Mouse (Mus musculus): ENCODE results near the gene Plcl1.

The Plcl1 gene

GRCm38 (mm10) chr1:55405272-55406022, at the start of gene Plcl1:
Gene Plcl1, plus strand, starts transcription at chr1:55405921.
- peak; percentile 98 for DNase-seq

GRCm38 (mm10) chr1:55362634-55363033, 43.1 kb upstream of the Plcl1 start:
- no peak for DNase-seq

- DNase-seq = peak; percentile 86
Observed at GRCm38 (mm10) chr1:55363044-55363565, 42.6 kb upstream of the Plcl1 start, which contains the start of gene Boll. Gene Boll, minus strand, starts transcription at chr1:55363469.

GRCm38 (mm10) chr1:55363586-55363985, 42.1 kb upstream of the Plcl1 start:
- peak; percentile 50 for DNase-seq

- DNase-seq = no peak
Observed at GRCm38 (mm10) chr1:55372626-55373025, 33.1 kb upstream of the Plcl1 start.

GRCm38 (mm10) chr1:55380527-55380926, 25.2 kb upstream of the Plcl1 start:
- DNase-seq = no peak

GRCm38 (mm10) chr1:55383114-55383773, 22.5 kb upstream of the Plcl1 start:
- DNase-seq = peak; percentile 89

- no peak for DNase-seq
Observed at GRCm38 (mm10) chr1:55399891-55400290, 5.8 kb upstream of the Plcl1 start.

- DNase-seq = peak; percentile 72
Observed at GRCm38 (mm10) chr1:55404439-55404838, 1.3 kb upstream of the Plcl1 start.

GRCm38 (mm10) chr1:55406023-55406413, 297 bp downstream of the Plcl1 start:
- peak; percentile 88 for DNase-seq

GRCm38 (mm10) chr1:55406531-55407375, 1.0 kb downstream of the Plcl1 start:
- DNase-seq = peak; percentile 45

- no peak for DNase-seq
Observed at GRCm38 (mm10) chr1:55410670-55411069, 4.9 kb downstream of the Plcl1 start.

GRCm38 (mm10) chr1:55411079-55411478, 5.4 kb downstream of the Plcl1 start:
- no peak for DNase-seq

GRCm38 (mm10) chr1:55412569-55412968, 6.8 kb downstream of the Plcl1 start:
- no peak for DNase-seq

GRCm38 (mm10) chr1:55413534-55413933, 7.8 kb downstream of the Plcl1 start:
- no peak for DNase-seq

GRCm38 (mm10) chr1:55418968-55419367, 13.2 kb downstream of the Plcl1 start:
- DNase-seq = no peak

GRCm38 (mm10) chr1:55427607-55428006, 21.9 kb downstream of the Plcl1 start:
- DNase-seq = no peak

- no peak for DNase-seq
Observed at GRCm38 (mm10) chr1:55429051-55429450, 23.3 kb downstream of the Plcl1 start.

- no peak for DNase-seq
Observed at GRCm38 (mm10) chr1:55429708-55430107, 24.0 kb downstream of the Plcl1 start.

- DNase-seq = no peak
Observed at GRCm38 (mm10) chr1:55430587-55430986, 24.9 kb downstream of the Plcl1 start.

- no peak for DNase-seq
Observed at GRCm38 (mm10) chr1:55436589-55436988, 30.9 kb downstream of the Plcl1 start.

GRCm38 (mm10) chr1:55437095-55437494, 31.4 kb downstream of the Plcl1 start:
- no peak for DNase-seq

- no peak for DNase-seq
Observed at GRCm38 (mm10) chr1:55438617-55439016, 32.9 kb downstream of the Plcl1 start.
